In genomic region chr7:137318924-137319885, GRCm38 (mm10) we compare ENCODE assay signal across 9 mouse cellular contexts. TPM values are rescaled to one million over a fixed set of nuclear protein-coding genes. Genes with fewer than 3 reads are reported as not detected.
DNase-seq lines count a peak whose midpoint lies in the region; ATAC-seq and TF ChIP-seq lines count a peak whose summit lies in the region.
"Had no signal": no experiment of that assay in that cellular context is flagged by ENCODE, and none has a peak within 500 bp of the region (broad histone marks: within the 10 kb centered on the region; RNA-seq: fewer than 3 reads in every experiment).

No protein-coding gene starts in this region.

- H3K4me3 ChIP-seq in kidney, embryonic 14.5 days (ENCODE audit: low read length), result peak overlapping the region; percentile 13; the same call in 1 of the 2 replicates
- peak overlapping the region; percentile 1; the same call in 1 of the 2 replicates for H3K4me3 ChIP-seq in midbrain, postnatal 0 days (ENCODE audit: low read depth, low read length)
- H3K4me3 ChIP-seq: myocyte had no signal

- peak; percentile 76 for TF ChIP-seq CTCF in midbrain, postnatal 0 days (IDR thresholded peaks at IDR 0.05)

- peak overlapping the region; percentile 24; the same call in 1 of the 2 replicates for H3K4me2 ChIP-seq in kidney, embryonic 14.5 days (replicated peaks; ENCODE audit: low read depth, low read length)
- peak overlapping the region; percentile 81 for H3K4me2 ChIP-seq in midbrain, postnatal 0 days (ENCODE audit: low read depth, low read length, poor library complexity, severe bottlenecking)

- no peaks in the 10 kb centered on the region for H3K36me3 ChIP-seq in kidney, embryonic 14.5 days (ENCODE audit: control insufficient read depth, insufficient read depth, low read length)
- H3K36me3 ChIP-seq in midbrain, postnatal 0 days (ENCODE audit: insufficient read depth, low read length), result no peaks in the 10 kb centered on the region

- 2% methylated on average over 48 of the region's 48 CpGs for WGBS in kidney, embryonic 14.5 days
- 4% methylated on average over 48 of the region's 48 CpGs for WGBS in midbrain, postnatal 0 days

- ATAC-seq in kidney, embryonic 14.5 days (ENCODE audit: low FRiP score, low TSS enrichment), result no peak
- no peak for ATAC-seq in midbrain, postnatal 0 days (ENCODE audit: low FRiP score)
- no peak for ATAC-seq in inflammation-experienced regulatory T-cells, adult 6 months

- no peak for DNase-seq in kidney, adult 11 months
- DNase-seq in adrenal gland, postnatal 36 days, result peak; percentile 54 to 71
- DNase-seq in forelimb bud, embryonic 11.5 days (ENCODE audit: low read depth, low spot score), result peak; percentile 86
- DNase-seq in kidney, postnatal 10 days, result peak; percentile 81
- DNase-seq in midbrain, postnatal 0 days (ENCODE audit: low spot score), result peak; percentile 74
- DNase-seq in layer of hippocampus, adult 9-11 months, result no peak

- H3K27me3 ChIP-seq in kidney, embryonic 14.5 days (ENCODE audit: control insufficient read depth, insufficient read depth, low read length), result peaks cover 94% of the 10 kb centered on the region
- peaks cover 58% of the 10 kb centered on the region for H3K27me3 ChIP-seq in midbrain, postnatal 0 days (ENCODE audit: insufficient read depth, low read length)

- peak overlapping the region; percentile 23; the same call in 1 of the 2 replicates for H3K9ac ChIP-seq in kidney, embryonic 14.5 days (ENCODE audit: low read depth, low read length)
- H3K9ac ChIP-seq in midbrain, postnatal 0 days (replicated peaks; ENCODE audit: low read length, poor library complexity, severe bottlenecking), result no peak overlapping the region

- H3K4me1 ChIP-seq in kidney, embryonic 14.5 days (ENCODE audit: control insufficient read depth, insufficient read depth, low read length), result peaks cover 21% of the 10 kb centered on the region
- H3K4me1 ChIP-seq in midbrain, postnatal 0 days (ENCODE audit: insufficient read depth, low read length), result no peaks in the 10 kb centered on the region

- no peak overlapping the region for H3K27ac ChIP-seq in kidney, embryonic 14.5 days (ENCODE audit: low read depth, low read length)
- no peak overlapping the region for H3K27ac ChIP-seq in midbrain, postnatal 0 days (ENCODE audit: low read depth, low read length)

- no peaks in the 10 kb centered on the region for H3K9me3 ChIP-seq in kidney, embryonic 14.5 days (ENCODE audit: control insufficient read depth, low read length)
- H3K9me3 ChIP-seq in midbrain, postnatal 0 days (ENCODE audit: low read length), result no peaks in the 10 kb centered on the region

RNA-seq across cellular contexts. Expression of gene Ebf3, which starts 5.0 kb away (rescaled TPM):
- polyA plus RNA-seq in kidney, embryonic 14.5 days (2014; fragmentation: Nextera tagmentation; extraction: Ambion mirVana), result 1.8 and 2.3 TPM in 2 replicates
- total RNA-seq in adrenal gland, postnatal 36 days (2021), result 1 to 10 TPM; 4.2 to 4.8 TPM
- 90.4 and 103 TPM in 2 replicates for total RNA-seq in midbrain, postnatal 0 days (2014; rRNA removed)
- polyA plus RNA-seq in midbrain, postnatal 0 days (2015; fragmentation: Nextera tagmentation; extraction: Ambion mirVana), result 5.3 and 7.1 TPM in 2 replicates
- polyA plus RNA-seq in inflammation-experienced regulatory T-cells, adult 6 months (2017; shearing (Covaris generic)), result not detected

Comparison
In these comparisons a context has a peak if more than half of its experiments do, and no peak if none do; other contexts are left out.
1. DNase-seq: peak in adrenal gland, postnatal 36 days (2 of 2), forelimb bud, embryonic 11.5 days (single experiment), kidney, postnatal 10 days (single experiment) and midbrain, postnatal 0 days (single experiment); none in kidney, adult 11 months (single experiment) and layer of hippocampus, adult 9-11 months (single experiment).